Mouse (Mus musculus) bone marrow, adult 2 months (tissue): ENCODE measurements around the gene Pde9a. TPM values are rescaled to one million over a fixed set of nuclear protein-coding genes. Genes with fewer than 3 reads are reported as not detected.

Experiments
- H3K27ac ChIP-seq: fragments of 200-500 bp; 2 replicates; pipeline ENCODE4 v1.5.1; 2012; ENCODE audit warnings: low read depth, mild to moderate bottlenecking, control low read depth, inconsistent platforms, low read length; ENCODE audit not compliant: control insufficient read depth, poor library complexity, insufficient read depth
- H3K4me1 ChIP-seq: fragments of 200-500 bp; 2 replicates; pipeline ENCODE4 v1.6.1; 2011; ENCODE audit warnings: low read length; ENCODE audit not compliant: control insufficient read depth, insufficient read depth
- H3K4me3 ChIP-seq: fragments of 200-500 bp; replicated peaks from 2 replicates; pipeline ENCODE3; 2011; ENCODE audit warnings: mild to moderate bottlenecking, low read depth, low read length, control low read depth; ENCODE audit not compliant: control insufficient read depth
- CTCF ChIP-seq: fragments of 200-500 bp; IDR thresholded peaks from 2 replicates; pipeline ENCODE4 v1.5.1; 2011; ENCODE audit warnings: low read length, control low read depth; ENCODE audit not compliant: control insufficient read depth, insufficient read depth
- POLR2A ChIP-seq: fragments of 200-500 bp; IDR thresholded peaks from 2 replicates; pipeline ENCODE4 v1.6.1; 2011; ENCODE audit warnings: low read depth, mild to moderate bottlenecking, control low read depth, low read length, borderline replicate concordance; ENCODE audit not compliant: control insufficient read depth
- WGBS: fragments of 180-500 bp; shearing (Covaris S2); methylation state at CpG from one replicate; pipeline ENCODE4 v1.1.7; 2018; 5-methylcytosine and 5-hydroxymethylcytosine counted together
- polyA plus RNA-seq: library from polyadenylated mRNA; stranded (reverse); fragments of >200 nt; gene quantifications from 2 replicates; pipeline ENCODE4 v1.2.4, GENCODE M21; 2011; ENCODE audit warnings: low replicate concordance; ENCODE audit not compliant: missing spikeins, insufficient read depth, insufficient read length

Gene Pde9a
- polyA plus RNA-seq, 1 experiment = 2.9 TPM

DNA sequence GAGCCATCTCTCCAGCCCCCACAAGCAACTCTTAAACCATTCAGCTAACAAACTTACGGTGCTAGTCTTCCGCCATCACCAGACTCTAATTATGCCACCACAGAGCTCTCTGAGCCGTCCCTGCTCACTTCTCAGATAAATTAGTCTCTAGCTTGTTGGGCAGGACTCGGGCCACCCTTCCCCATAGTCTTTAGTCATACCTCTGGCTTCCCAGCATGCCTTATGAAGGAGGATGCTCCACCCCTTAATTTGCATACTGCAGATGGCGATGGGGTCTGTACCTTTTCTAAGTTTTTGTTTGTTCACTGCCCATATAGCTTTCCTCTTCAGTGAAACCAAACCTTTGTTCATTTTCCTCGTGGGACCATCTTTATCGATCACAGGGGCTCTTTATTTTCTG is 92.6 kb downstream of the Pde9a start:
- TF ChIP-seq POLR2A (no peak), CTCF (no peak)
- 65% methylated on average over 7 of the region's 7 CpGs for WGBS
- Histone ChIP-seq H3K4me1 (no peaks in the 10 kb centered on the region; the same call in 1 of the 2 replicates), H3K27ac (no peak overlapping the region), H3K4me3 (no peak overlapping the region)

- TF ChIP-seq POLR2A (no peak), CTCF (no peak)
- WGBS = 76% methylated on average over 11 of the region's 11 CpGs
- H3K4me3 ChIP-seq = no peak overlapping the region
- no peaks in the 10 kb centered on the region; the same call in 1 of the 2 replicates for H3K4me1 ChIP-seq
- H3K27ac ChIP-seq = no peak overlapping the region; the same call in 1 of the 2 replicates
Observed at GRCm38 (mm10) chr17:31479108-31479844, 93.3 kb downstream of the Pde9a start.

- Histone ChIP-seq H3K4me3 (no peak overlapping the region), H3K27ac (no peak overlapping the region), H3K4me1 (no peaks in the 10 kb centered on the region)
- WGBS = 87% methylated on average over 10 of the region's 10 CpGs
- TF ChIP-seq POLR2A (no peak), CTCF (no peak)
Observed at GRCm38 (mm10) chr17:31486616-31487198, 100.7 kb downstream of the Pde9a start.

- no peak overlapping the region for H3K4me3 ChIP-seq
- 60% methylated on average over 6 of the region's 6 CpGs for WGBS
- H3K4me1 ChIP-seq = peaks cover 1% of the 10 kb centered on the region; the same call in 1 of the 2 replicates
- no peak overlapping the region for H3K27ac ChIP-seq
- TF ChIP-seq CTCF = no peak
- no peak for TF ChIP-seq POLR2A
Observed at GRCm38 (mm10) chr17:31487433-31488060, 101.5 kb downstream of the Pde9a start.

DNA sequence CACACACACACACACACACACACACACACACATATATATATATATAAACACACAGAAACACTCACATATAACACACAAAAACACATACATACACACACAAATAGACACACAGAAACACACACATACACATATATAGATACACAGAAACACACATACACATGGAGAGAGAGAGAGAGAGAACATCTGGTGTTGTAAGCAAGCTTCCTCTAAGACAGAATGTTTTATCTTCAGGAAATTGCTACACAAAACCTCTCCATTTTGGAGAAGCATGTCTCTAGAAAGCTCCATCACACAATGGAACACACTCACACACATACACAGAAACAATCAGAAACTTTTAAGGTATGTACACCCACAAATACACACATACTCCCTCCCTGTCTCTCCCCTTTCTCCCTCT is 105.3 kb downstream of the Pde9a start:
- H3K4me3 ChIP-seq = no peak overlapping the region
- TF ChIP-seq CTCF (no peak), POLR2A (no peak)
- H3K4me1 ChIP-seq = peaks cover 1% of the 10 kb centered on the region; the same call in 1 of the 2 replicates
- H3K27ac ChIP-seq = no peak overlapping the region

GRCm38 (mm10) chr17:31492416-31492815 is 106.4 kb downstream of the Pde9a start:
- Histone ChIP-seq H3K4me1 (peaks cover 1% of the 10 kb centered on the region; the same call in 1 of the 2 replicates), H3K4me3 (no peak overlapping the region), H3K27ac (no peak overlapping the region)
- no peak for TF ChIP-seq POLR2A
- TF ChIP-seq CTCF = peak; percentile 95
- 0% methylated on average over 2 of the region's 2 CpGs for WGBS

- 81% methylated on average over 1 of the region's 1 CpGs for WGBS
- H3K4me3 ChIP-seq = no peak overlapping the region
- peaks cover 1% of the 10 kb centered on the region; the same call in 1 of the 2 replicates for H3K4me1 ChIP-seq
- TF ChIP-seq CTCF (no peak), POLR2A (no peak)
- no peak overlapping the region for H3K27ac ChIP-seq
Observed at GRCm38 (mm10) chr17:31494989-31495388, 109.0 kb downstream of the Pde9a start.

- Histone ChIP-seq H3K4me3 (no peak overlapping the region), H3K27ac (no peak overlapping the region), H3K4me1 (no peaks in the 10 kb centered on the region)
- 83% methylated on average over 6 of the region's 6 CpGs for WGBS
- TF ChIP-seq POLR2A = no peak
- no peak for TF ChIP-seq CTCF
Observed at GRCm38 (mm10) chr17:31497726-31498125, 111.7 kb downstream of the Pde9a start.

- Histone ChIP-seq H3K4me1 (no peaks in the 10 kb centered on the region), H3K4me3 (no peak overlapping the region), H3K27ac (no peak overlapping the region)
- TF ChIP-seq CTCF = no peak
- TF ChIP-seq POLR2A = no peak
- 87% methylated on average over 12 of the region's 12 CpGs for WGBS
Observed at GRCm38 (mm10) chr17:31499725-31500124, 113.7 kb downstream of the Pde9a start.
